Mouse (Mus musculus): Measurements from ENCODE around the gene Ddx25. TPM values are rescaled to one million over a fixed set of nuclear protein-coding genes. Genes with fewer than 3 reads are reported as not detected.

The Ddx25 gene
- polyA plus RNA-seq, 1 experiment from 2014 or later, result 1.2 TPM

GRCm38 (mm10) chr9:35488496-35488895, 69.8 kb downstream of the Ddx25 start:
- 83% methylated on average over 4 of the region's 4 CpGs for WGBS
- Histone ChIP-seq H3K27ac (ENCODE audit: low read length) (no peak overlapping the region), H3K9ac (ENCODE audit: low read length) (no peak overlapping the region), H3K36me3 (ENCODE audit: control insufficient read depth, insufficient read depth, low read length) (peaks cover 4% of the 10 kb centered on the region; the same call in 1 of the 2 replicates), H3K4me3 (replicated peaks; ENCODE audit: low read length) (no peak overlapping the region), H3K4me1 (ENCODE audit: control insufficient read depth, insufficient read depth, low read length) (no peaks in the 10 kb centered on the region), H3K4me2 (ENCODE audit: low read depth, low read length) (no peak overlapping the region), H3K27me3 (ENCODE audit: control insufficient read depth, insufficient read depth, low read length) (no peaks in the 10 kb centered on the region), H3K9me3 (replicated peaks; ENCODE audit: control insufficient read depth, low read length) (no peaks in the 10 kb centered on the region)
- ATAC-seq (ENCODE audit: insufficient read depth, low FRiP score), result no peak

Other genes starting within 250 kb of the Ddx25 start
- 7.6 TPM in 2 replicates for gene Cdon, start 137.4 kb downstream of the Ddx25 start, polyA plus RNA-seq (2015; fragmentation: Nextera tagmentation; extraction: Ambion mirVana)
- gene Gm1113, start 40.3 kb downstream of the Ddx25 start, polyA plus RNA-seq (2015; fragmentation: Nextera tagmentation; extraction: Ambion mirVana), result not detected in 2 replicates
- 16.9 and 17.1 TPM in 2 replicates for gene Pus3, start 67 bp upstream of the Ddx25 start, polyA plus RNA-seq (2015; fragmentation: Nextera tagmentation; extraction: Ambion mirVana)
- gene Pate2, start 11.8 kb upstream of the Ddx25 start, polyA plus RNA-seq (2015; fragmentation: Nextera tagmentation; extraction: Ambion mirVana), result 0.34 and 0.57 TPM in 2 replicates
- gene Hyls1, start 11.9 kb upstream of the Ddx25 start, polyA plus RNA-seq (2015; fragmentation: Nextera tagmentation; extraction: Ambion mirVana), result 10.4 and 12.0 TPM in 2 replicates
- not detected in 2 replicates for gene Pate4, start 53.4 kb upstream of the Ddx25 start, polyA plus RNA-seq (2015; fragmentation: Nextera tagmentation; extraction: Ambion mirVana)
- not detected in 2 replicates for gene Pate3, start 89.7 kb upstream of the Ddx25 start, polyA plus RNA-seq (2015; fragmentation: Nextera tagmentation; extraction: Ambion mirVana)
- gene Pate1, start 128.9 kb upstream of the Ddx25 start, polyA plus RNA-seq (2015; fragmentation: Nextera tagmentation; extraction: Ambion mirVana), result not detected in 2 replicates
- gene Gm17677, start 182.5 kb upstream of the Ddx25 start, polyA plus RNA-seq (2015; fragmentation: Nextera tagmentation; extraction: Ambion mirVana), result not detected in 2 replicates
- not detected in 2 replicates for gene Gm17727, start 219.6 kb upstream of the Ddx25 start, polyA plus RNA-seq (2015; fragmentation: Nextera tagmentation; extraction: Ambion mirVana)
- gene Gm27235, start 231.6 kb upstream of the Ddx25 start, polyA plus RNA-seq (2015; fragmentation: Nextera tagmentation; extraction: Ambion mirVana), result not detected in 2 replicates
- gene D730048I06Rik, start 231.6 kb upstream of the Ddx25 start, polyA plus RNA-seq (2015; fragmentation: Nextera tagmentation; extraction: Ambion mirVana), result not detected in 2 replicates